Mouse (Mus musculus) liver, postnatal 0 days (tissue): ENCODE results near the gene Slc3a2.

Experiments used
- CTCF ChIP-seq: sonication (generic); IDR thresholded peaks from 2 replicates; pipeline ENCODE4 v1.5.1; 2016; ENCODE audit warnings: antibody characterized with exemption, low read depth
- EP300 ChIP-seq: IDR thresholded peaks from 2 replicates; pipeline ENCODE4 v1.6.1; 2016; ENCODE audit warnings: antibody characterized with exemption, low read depth, mild to moderate bottlenecking

DNA sequence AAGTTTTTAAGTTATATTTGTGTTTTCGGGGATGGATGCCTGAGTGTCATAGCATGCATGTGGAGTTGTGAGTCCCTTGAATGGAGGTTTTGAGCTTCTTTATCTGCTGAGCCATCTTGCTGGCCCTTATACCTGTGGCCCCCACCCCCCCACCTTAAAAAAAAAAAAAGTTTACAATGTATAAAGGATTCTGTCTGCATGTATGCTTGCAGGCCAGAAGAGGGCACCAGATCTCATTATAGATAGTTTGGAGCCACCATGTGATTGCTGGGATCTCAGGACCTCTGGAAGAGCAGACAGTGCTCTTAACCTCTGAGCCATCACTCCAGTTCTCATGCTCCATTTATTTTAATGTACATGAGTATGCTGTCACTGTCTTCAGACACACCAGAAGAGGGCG lies 24.2 kb upstream of the Slc3a2 start:
- TF ChIP-seq CTCF (peak; percentile 63), EP300 (no peak)
